Mouse (Mus musculus): ENCODE data around the gene Lhx2. TPM values are rescaled to one million over a fixed set of nuclear protein-coding genes. Genes with fewer than 3 reads are reported as not detected.
A peak's percentile ranks its signal among the peaks of the same experiment; 100 is the strongest.

The Lhx2 gene
- polyA plus RNA-seq, 1 experiment = 0.08 TPM

GRCm38 (mm10) chr2:38378849-38379545 is 39.9 kb downstream of the Lhx2 start:
- 0 out of 2 replicates have a peak, but pooled peaks cover 2% of the 10 kb centered on the region for H3K27me3 ChIP-seq (replicated peaks; ENCODE audit: control insufficient read depth, insufficient read depth, low read length)
- 8% methylated on average over 29 of the region's 29 CpGs for WGBS
- H3K36me3 ChIP-seq (ENCODE audit: control insufficient read depth, insufficient read depth, low read length) = no peaks in the 10 kb centered on the region
- H3K4me3 ChIP-seq (ENCODE audit: insufficient read depth, low read depth, low read length) = no peak overlapping the region
- DNase-seq = peak; percentile 37
- H3K4me1 ChIP-seq (ENCODE audit: control insufficient read depth, insufficient read depth, low read length) = no peaks in the 10 kb centered on the region
- TF ChIP-seq CTCF (conservative IDR thresholded peaks at IDR 0.05; ENCODE audit: insufficient read depth, insufficient read length, low read depth, low read length) (no peak), POLR2A (IDR thresholded peaks at IDR 0.05; ENCODE audit: low read depth, low read length) (no peak)
- no peak overlapping the region for H3K27ac ChIP-seq (ENCODE audit: insufficient read depth, low read depth, low read length)

- Histone ChIP-seq H3K27me3 (replicated peaks; ENCODE audit: control insufficient read depth, insufficient read depth, low read length) (0 out of 2 replicates have a peak, but pooled peaks cover 2% of the 10 kb centered on the region), H3K4me1 (ENCODE audit: control insufficient read depth, insufficient read depth, low read length) (no peaks in the 10 kb centered on the region), H3K27ac (ENCODE audit: insufficient read depth, low read depth, low read length) (no peak overlapping the region), H3K4me3 (ENCODE audit: insufficient read depth, low read depth, low read length) (no peak overlapping the region), H3K36me3 (ENCODE audit: control insufficient read depth, insufficient read depth, low read length) (no peaks in the 10 kb centered on the region)
- 9% methylated on average over 4 of the region's 4 CpGs for WGBS
- DNase-seq = no peak
- TF ChIP-seq CTCF (conservative IDR thresholded peaks at IDR 0.05; ENCODE audit: insufficient read depth, insufficient read length, low read depth, low read length) (no peak), POLR2A (IDR thresholded peaks at IDR 0.05; ENCODE audit: low read depth, low read length) (no peak)
Measured at GRCm38 (mm10) chr2:38379546-38379870, 40.4 kb downstream of the Lhx2 start.

- Histone ChIP-seq H3K27ac (ENCODE audit: insufficient read depth, low read depth, low read length) (no peak overlapping the region), H3K4me3 (ENCODE audit: insufficient read depth, low read depth, low read length) (no peak overlapping the region), H3K4me1 (ENCODE audit: control insufficient read depth, insufficient read depth, low read length) (no peaks in the 10 kb centered on the region), H3K36me3 (ENCODE audit: control insufficient read depth, insufficient read depth, low read length) (no peaks in the 10 kb centered on the region), H3K27me3 (replicated peaks; ENCODE audit: control insufficient read depth, insufficient read depth, low read length) (0 out of 2 replicates have a peak, but pooled peaks cover 2% of the 10 kb centered on the region)
- WGBS = 44% methylated on average over 10 of the region's 10 CpGs
- TF ChIP-seq CTCF (conservative IDR thresholded peaks at IDR 0.05; ENCODE audit: insufficient read depth, insufficient read length, low read depth, low read length) (no peak), POLR2A (IDR thresholded peaks at IDR 0.05; ENCODE audit: low read depth, low read length) (no peak)
- no peak for DNase-seq
Measured at GRCm38 (mm10) chr2:38380136-38381083, 41.3 kb downstream of the Lhx2 start.

- H3K4me1 ChIP-seq (ENCODE audit: control insufficient read depth, insufficient read depth, low read length) = no peaks in the 10 kb centered on the region
- H3K4me3 ChIP-seq (ENCODE audit: insufficient read depth, low read depth, low read length) = no peak overlapping the region
- no peak overlapping the region for H3K27ac ChIP-seq (ENCODE audit: insufficient read depth, low read depth, low read length)
- 84% methylated on average over 10 of the region's 10 CpGs for WGBS
- H3K27me3 ChIP-seq (replicated peaks; ENCODE audit: control insufficient read depth, insufficient read depth, low read length) = no peaks in the 10 kb centered on the region
- TF ChIP-seq POLR2A (IDR thresholded peaks at IDR 0.05; ENCODE audit: low read depth, low read length) (no peak), CTCF (conservative IDR thresholded peaks at IDR 0.05; ENCODE audit: insufficient read depth, insufficient read length, low read depth, low read length) (no peak)
- H3K36me3 ChIP-seq (ENCODE audit: control insufficient read depth, insufficient read depth, low read length) = no peaks in the 10 kb centered on the region
- DNase-seq = no peak
Measured at GRCm38 (mm10) chr2:38387568-38388262, 48.6 kb downstream of the Lhx2 start.

GRCm38 (mm10) chr2:38394977-38395868 is 56.1 kb downstream of the Lhx2 start:
- H3K36me3 ChIP-seq (ENCODE audit: control insufficient read depth, insufficient read depth, low read length) = no peaks in the 10 kb centered on the region
- H3K4me3 ChIP-seq (ENCODE audit: insufficient read depth, low read depth, low read length) = no peak overlapping the region
- TF ChIP-seq CTCF (conservative IDR thresholded peaks at IDR 0.05; ENCODE audit: insufficient read depth, insufficient read length, low read depth, low read length) (no peak), POLR2A (IDR thresholded peaks at IDR 0.05; ENCODE audit: low read depth, low read length) (no peak)
- no peak overlapping the region for H3K27ac ChIP-seq (ENCODE audit: insufficient read depth, low read depth, low read length)
- H3K4me1 ChIP-seq (ENCODE audit: control insufficient read depth, insufficient read depth, low read length) = no peaks in the 10 kb centered on the region
- no peak for DNase-seq
- 64% methylated on average over 17 of the region's 17 CpGs for WGBS
- no peaks in the 10 kb centered on the region for H3K27me3 ChIP-seq (replicated peaks; ENCODE audit: control insufficient read depth, insufficient read depth, low read length)

GRCm38 (mm10) chr2:38395869-38396236 is 56.8 kb downstream of the Lhx2 start:
- TF ChIP-seq CTCF (conservative IDR thresholded peaks at IDR 0.05; ENCODE audit: insufficient read depth, insufficient read length, low read depth, low read length) (no peak), POLR2A (IDR thresholded peaks at IDR 0.05; ENCODE audit: low read depth, low read length) (no peak)
- H3K36me3 ChIP-seq (ENCODE audit: control insufficient read depth, insufficient read depth, low read length) = no peaks in the 10 kb centered on the region

More at GRCm38 (mm10) chr2:38395869-38396236, 56.8 kb downstream of the Lhx2 start:
- no peak overlapping the region for H3K27ac ChIP-seq (ENCODE audit: insufficient read depth, low read depth, low read length)
- H3K4me3 ChIP-seq (ENCODE audit: insufficient read depth, low read depth, low read length) = no peak overlapping the region
- no peaks in the 10 kb centered on the region for H3K4me1 ChIP-seq (ENCODE audit: control insufficient read depth, insufficient read depth, low read length)
- DNase-seq = no peak
- H3K27me3 ChIP-seq (replicated peaks; ENCODE audit: control insufficient read depth, insufficient read depth, low read length) = no peaks in the 10 kb centered on the region
